Mouse (Mus musculus) cerebellum, postnatal 25 days (tissue): ENCODE results near the gene Ndrg4.

Experiments used
- DNase-seq, 2 experiments: peaks; one replicate each; pipeline ENCODE4 v3.0.0; 2021; ENCODE audit warnings: mixed read lengths in 2 of 2

Ndrg4 gene

DNA sequence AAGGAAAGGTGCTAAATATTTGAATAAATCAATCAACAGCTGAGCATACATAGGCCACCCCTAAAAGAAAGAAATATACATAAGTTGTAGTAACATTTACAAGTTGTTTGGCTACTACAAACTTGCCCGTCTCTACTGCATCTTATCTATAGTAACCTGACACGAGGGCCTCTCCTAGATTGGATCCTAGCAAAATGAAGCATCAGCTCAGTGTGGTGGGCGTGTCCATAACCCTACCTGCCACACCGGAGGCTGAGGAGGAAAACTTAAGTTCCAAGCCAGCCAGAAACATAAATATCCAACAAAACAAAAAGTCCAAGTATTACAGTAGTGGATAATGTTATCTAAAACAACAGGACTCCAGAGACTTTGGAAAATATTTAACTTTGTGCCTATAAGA lies 50.8 kb downstream of the Ndrg4 start:
- no peak for DNase-seq

DNA sequence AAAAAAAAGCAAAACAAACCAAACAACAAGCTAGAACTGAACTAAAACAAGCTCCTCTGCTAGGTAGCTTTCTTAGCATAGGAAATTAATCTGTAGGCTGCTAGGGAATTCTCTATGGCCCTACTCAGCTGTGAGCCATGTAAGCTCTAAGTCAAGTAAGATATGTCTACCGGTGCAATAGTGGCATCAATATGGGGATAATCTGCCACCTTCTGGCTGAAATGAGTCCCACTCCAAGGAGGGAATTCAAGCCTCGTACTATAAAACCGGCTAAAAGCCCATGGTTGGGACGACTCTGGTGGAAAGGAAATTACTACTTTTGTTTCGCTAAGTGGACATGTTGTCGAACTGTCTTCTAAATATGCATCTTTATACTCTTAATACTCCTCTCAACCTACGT lies 61.8 kb downstream of the Ndrg4 start:
- peak in 1 of 2 experiments; percentile 23 for DNase-seq

DNA sequence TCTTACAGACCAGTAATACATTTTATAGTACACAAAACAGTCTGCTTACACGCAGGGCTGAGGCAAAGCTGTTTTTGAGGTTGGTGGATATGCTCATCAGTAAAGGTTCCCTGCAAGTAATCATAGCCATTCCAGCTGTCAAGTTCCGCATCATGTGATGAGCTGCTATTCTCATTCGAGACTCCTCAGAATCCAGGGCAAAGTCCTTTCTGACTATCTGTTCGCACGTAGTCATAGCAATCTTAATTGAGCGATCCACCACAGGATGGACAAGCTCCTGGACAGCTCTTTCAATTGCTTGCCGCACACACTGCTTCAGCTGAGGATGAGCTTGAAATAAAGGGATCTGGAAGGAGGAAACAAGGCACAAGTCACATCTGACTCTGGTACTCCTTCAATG lies 65.0 kb downstream of the Ndrg4 start:
- no peak for DNase-seq

DNA sequence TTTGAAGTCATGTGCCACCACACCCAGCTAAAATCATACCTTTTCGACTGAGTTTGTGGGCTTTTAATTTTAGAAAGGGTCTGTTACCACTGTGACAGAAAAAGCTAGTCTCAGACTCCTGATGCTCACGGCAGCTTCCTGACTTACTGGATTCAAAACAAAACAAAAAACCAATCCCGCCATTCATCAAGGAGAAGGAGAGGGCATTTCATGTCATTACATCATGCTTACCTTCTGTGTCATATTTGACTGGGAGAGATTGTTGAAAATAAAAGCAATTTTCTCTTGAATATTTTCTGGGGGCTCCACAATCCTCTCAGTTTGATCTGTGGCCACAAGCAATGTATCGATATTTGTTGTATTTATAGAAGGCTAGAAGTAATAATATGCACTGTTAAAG lies 71.2 kb downstream of the Ndrg4 start:
- DNase-seq, result no peak

DNA sequence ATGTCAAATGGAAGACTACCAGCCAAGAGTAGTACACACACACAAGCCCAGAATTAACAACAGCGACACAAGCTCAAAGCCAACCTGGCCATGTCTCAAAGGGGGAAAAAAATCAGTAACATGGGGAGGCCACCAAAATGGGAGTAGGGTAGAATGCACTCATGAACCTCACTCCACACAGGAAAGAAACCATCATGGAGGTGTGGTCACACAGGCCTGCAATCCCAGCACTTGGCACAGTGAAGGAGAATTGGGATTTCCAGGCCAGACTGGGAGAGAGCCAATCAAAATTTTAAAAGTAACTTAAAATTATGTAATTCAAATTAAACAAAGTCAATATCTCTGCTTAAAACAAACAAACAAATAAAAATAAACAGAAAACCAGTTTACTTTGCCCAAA lies 75.1 kb downstream of the Ndrg4 start:
- no peak for DNase-seq

DNA sequence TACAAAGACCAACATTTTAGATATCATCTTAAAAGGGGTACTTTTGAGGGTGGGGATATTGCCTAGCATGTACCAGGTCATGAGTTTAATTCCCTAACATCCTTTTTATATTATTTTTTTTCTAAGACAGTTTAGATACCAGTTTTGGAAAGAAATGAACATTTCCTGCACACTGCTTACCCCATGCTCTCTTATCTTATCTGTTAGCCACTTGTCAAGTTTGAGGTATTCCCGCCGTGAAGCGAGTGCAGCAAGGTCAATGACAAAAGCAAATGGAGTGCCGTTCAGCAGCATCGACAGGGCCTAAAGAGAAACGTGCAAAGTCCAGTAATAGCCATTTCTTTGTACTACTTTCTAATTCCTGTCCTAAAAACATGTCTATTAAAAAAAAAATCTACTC lies 83.5 kb downstream of the Ndrg4 start:
- DNase-seq, result no peak

DNA sequence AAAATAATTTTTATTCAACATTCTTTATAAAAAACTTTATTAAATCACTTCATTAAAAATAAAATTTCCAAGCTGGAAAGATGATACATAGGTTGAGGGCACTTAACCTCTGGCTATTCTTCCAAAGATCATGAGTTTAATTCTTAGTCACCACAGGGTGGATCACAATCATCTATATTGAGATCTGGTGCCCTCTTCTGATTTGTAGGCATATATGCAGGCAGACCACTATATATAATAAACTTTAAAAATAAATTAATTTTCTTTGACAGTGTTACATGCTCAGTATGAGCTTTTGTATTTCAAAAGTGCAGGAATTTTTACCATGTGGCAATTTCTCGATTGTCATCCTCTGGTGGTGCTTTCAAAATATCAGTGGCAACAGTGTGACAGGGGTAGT lies 87.4 kb downstream of the Ndrg4 start:
- no peak for DNase-seq
